Mouse (Mus musculus): ENCODE measurements at regions not wholly inside any gene's neighbourhood (a gene's known extent, or its start where the extent isn't known, plus 50 kb on each side); places are given as distances from the start of the nearest gene placed in this dataset.

GRCm38 (mm10) chr8:74555434-74555833 is 317.5 kb upstream of the Isx start:
- TF ChIP-seq CTCF (IDR thresholded peaks at IDR 0.05; ENCODE audit: low read depth), result no peak
- DNase-seq (ENCODE audit: low spot score) (no peak), ATAC-seq (no peak)
- Histone ChIP-seq H3K27ac (no peak overlapping the region), H3K9ac (replicated peaks; ENCODE audit: low read length) (no peak overlapping the region), H3K4me1 (ENCODE audit: insufficient read depth, low read length) (no peaks in the 10 kb centered on the region), H3K4me3 (ENCODE audit: low read length) (no peak overlapping the region), H3K36me3 (ENCODE audit: insufficient read depth, low read length) (no peaks in the 10 kb centered on the region), H3K27me3 (ENCODE audit: insufficient read depth, low read length) (no peaks in the 10 kb centered on the region), H3K9me3 (ENCODE audit: low read length) (no peaks in the 10 kb centered on the region), H3K4me2 (ENCODE audit: low read depth, low read length) (no peak overlapping the region)
- WGBS, result 83% methylated on average over 2 of the region's 2 CpGs

- no peak for TF ChIP-seq CTCF (IDR thresholded peaks at IDR 0.05; ENCODE audit: low read depth)
Measured at GRCm38 (mm10) chr8:74557539-74558464, 315.2 kb upstream of the Isx start.

GRCm38 (mm10) chr8:74561040-74561439 is 311.9 kb upstream of the Isx start:
- Histone ChIP-seq H3K4me3 (ENCODE audit: low read length) (no peak overlapping the region), H3K9ac (replicated peaks; ENCODE audit: low read length) (no peak overlapping the region), H3K36me3 (ENCODE audit: insufficient read depth, low read length) (no peaks in the 10 kb centered on the region), H3K9me3 (ENCODE audit: low read length) (no peaks in the 10 kb centered on the region), H3K4me1 (ENCODE audit: insufficient read depth, low read length) (no peaks in the 10 kb centered on the region), H3K4me2 (ENCODE audit: low read depth, low read length) (no peak overlapping the region), H3K27me3 (ENCODE audit: insufficient read depth, low read length) (no peaks in the 10 kb centered on the region), H3K27ac (no peak overlapping the region)
- ATAC-seq, result peak; percentile 38; the same call in 1 of the 2 replicates
- 33% methylated on average over 1 of the region's 1 CpGs for WGBS
- no peak for TF ChIP-seq CTCF (IDR thresholded peaks at IDR 0.05; ENCODE audit: low read depth)
- DNase-seq (ENCODE audit: low spot score), result peak; percentile 28

More at GRCm38 (mm10) chr8:74557539-74558464, 315.2 kb upstream of the Isx start:
- Histone ChIP-seq H3K4me3 (ENCODE audit: low read length) (no peak overlapping the region), H3K27ac (no peak overlapping the region), H3K36me3 (ENCODE audit: insufficient read depth, low read length) (no peaks in the 10 kb centered on the region), H3K9ac (replicated peaks; ENCODE audit: low read length) (no peak overlapping the region), H3K9me3 (ENCODE audit: low read length) (no peaks in the 10 kb centered on the region), H3K4me1 (ENCODE audit: insufficient read depth, low read length) (no peaks in the 10 kb centered on the region), H3K4me2 (ENCODE audit: low read depth, low read length) (no peak overlapping the region), H3K27me3 (ENCODE audit: insufficient read depth, low read length) (no peaks in the 10 kb centered on the region)
- peak; percentile 70 for DNase-seq (ENCODE audit: low spot score)
- no peak for ATAC-seq
- 33% methylated on average over 5 of the region's 5 CpGs for WGBS

Measured in hindbrain, postnatal 0 days (tissue).